Mouse (Mus musculus) hindbrain, embryonic 16.5 days (tissue): ENCODE measurements around the gene Rprd1b. TPM values are rescaled to one million over a fixed set of nuclear protein-coding genes. Genes with fewer than 3 reads are reported as not detected.
A peak's percentile ranks its signal among the peaks of the same experiment; 100 is the strongest.

Experiments used
- ATAC-seq: fragments of 200-750 bp; cut with Nextera tagmentation; 2 replicates; pipeline ENCODE4 v1.8.0; 2017; ENCODE audit warnings: moderate TSS enrichment, moderate library complexity
- H3K27ac ChIP-seq: fragments of 300-500 bp; sonication (generic); 2 replicates; pipeline ENCODE4 v1.5.1; 2014; ENCODE audit warnings: low read depth, mild to moderate bottlenecking, control low read depth, low read length, moderate library complexity
- H3K27me3 ChIP-seq: fragments of 300-500 bp; sonication (generic); replicated peaks from 2 replicates; pipeline ENCODE4 v1.6.1; 2014; ENCODE audit warnings: low read length; ENCODE audit not compliant: control insufficient read depth, insufficient read depth
- H3K36me3 ChIP-seq: fragments of 300-500 bp; sonication (generic); 2 replicates; pipeline ENCODE4 v1.6.1; 2014; ENCODE audit warnings: mild to moderate bottlenecking, low read length, moderate library complexity, mixed read lengths; ENCODE audit not compliant: control insufficient read depth, insufficient read depth
- H3K4me1 ChIP-seq: fragments of 300-500 bp; sonication (generic); 2 replicates; pipeline ENCODE4 v1.6.1; 2014; ENCODE audit warnings: low read depth, low read length; ENCODE audit not compliant: control insufficient read depth, insufficient read depth
- H3K4me2 ChIP-seq: fragments of 300-500 bp; sonication (generic); 2 replicates; pipeline ENCODE4 v1.6.1; 2014; ENCODE audit warnings: mild to moderate bottlenecking, low read length, control low read depth, moderate library complexity
- H3K4me3 ChIP-seq: fragments of 300-500 bp; sonication (generic); 2 replicates; pipeline ENCODE4 v1.5.1; 2014; ENCODE audit warnings: mild to moderate bottlenecking, low read length, control low read depth, moderate library complexity
- H3K9ac ChIP-seq: fragments of 300-500 bp; sonication (generic); 2 replicates; pipeline ENCODE4 v1.6.1; 2014; ENCODE audit warnings: low read depth, mild to moderate bottlenecking, control low read depth, low read length, moderate library complexity
- H3K9me3 ChIP-seq: fragments of 300-500 bp; sonication (generic); 2 replicates; pipeline ENCODE4 v1.6.1; 2014; ENCODE audit warnings: mild to moderate bottlenecking, low read length, moderate library complexity; ENCODE audit not compliant: control insufficient read depth
- WGBS: fragments of 180-500 bp; shearing (Covaris S2); extraction: QIAGEN DNeasy Blood & Tissue Kit; methylation state at CpG from one replicate; pipeline ENCODE4 v1.1.7; 2014; 5-methylcytosine and 5-hydroxymethylcytosine counted together
- polyA plus RNA-seq: library from polyadenylated mRNA; unstranded; fragments of >200 nt; fragmentation: Nextera tagmentation; extraction: Ambion mirVana; gene quantifications from 2 replicates; pipeline ENCODE4 v1.2.1, GENCODE M21; 2015

The Rprd1b gene
- polyA plus RNA-seq, 1 experiment from 2014 or later: 30.0 TPM

- Histone ChIP-seq H3K4me1 (peaks cover 12% of the 10 kb centered on the region; the same call in 1 of the 2 replicates), H3K4me2 (no peak overlapping the region), H3K4me3 (no peak overlapping the region), H3K9ac (no peak overlapping the region), H3K27ac (no peak overlapping the region), H3K9me3 (no peaks in the 10 kb centered on the region), H3K36me3 (no peaks in the 10 kb centered on the region), H3K27me3 (no peaks in the 10 kb centered on the region)
- no peak for ATAC-seq
- 93% methylated on average over 4 of the region's 4 CpGs for WGBS
Observed at GRCm38 (mm10) chr2:158119145-158119544, 90.8 kb downstream of the Rprd1b start.

GRCm38 (mm10) chr2:158120211-158120610 lies 91.9 kb downstream of the Rprd1b start:
- WGBS: 88% methylated on average over 8 of the region's 8 CpGs
- Histone ChIP-seq H3K9me3 (no peaks in the 10 kb centered on the region; the same call in 1 of the 2 replicates), H3K4me1 (peaks cover 12% of the 10 kb centered on the region; the same call in 1 of the 2 replicates), H3K4me2 (no peak overlapping the region), H3K27me3 (no peaks in the 10 kb centered on the region), H3K36me3 (no peaks in the 10 kb centered on the region), H3K4me3 (no peak overlapping the region), H3K9ac (no peak overlapping the region), H3K27ac (no peak overlapping the region)
- ATAC-seq: no peak

GRCm38 (mm10) chr2:158120868-158121267 lies 92.6 kb downstream of the Rprd1b start:
- no peaks in the 10 kb centered on the region; the same call in 1 of the 2 replicates for H3K9me3 ChIP-seq
- H3K4me3 ChIP-seq: no peak overlapping the region
- no peaks in the 10 kb centered on the region for H3K36me3 ChIP-seq
- H3K4me1 ChIP-seq: peaks cover 12% of the 10 kb centered on the region; the same call in 1 of the 2 replicates
- H3K4me2 ChIP-seq: no peak overlapping the region
- no peaks in the 10 kb centered on the region for H3K27me3 ChIP-seq
- no peak overlapping the region for H3K9ac ChIP-seq
- 76% methylated on average over 3 of the region's 3 CpGs for WGBS
- no peak for ATAC-seq
- no peak overlapping the region for H3K27ac ChIP-seq

GRCm38 (mm10) chr2:158121645-158122326 lies 93.5 kb downstream of the Rprd1b start:
- Histone ChIP-seq H3K4me3 (no peak overlapping the region), H3K4me1 (peaks cover 12% of the 10 kb centered on the region; the same call in 1 of the 2 replicates), H3K9ac (no peak overlapping the region), H3K9me3 (no peaks in the 10 kb centered on the region; the same call in 1 of the 2 replicates), H3K27ac (0 out of 2 replicates have a peak overlapping the region, but pooled peaks have one; percentile 18), H3K4me2 (no peak overlapping the region), H3K36me3 (no peaks in the 10 kb centered on the region), H3K27me3 (no peaks in the 10 kb centered on the region)
- no peak for ATAC-seq
- WGBS: 57% methylated on average over 12 of the region's 12 CpGs

- Histone ChIP-seq H3K36me3 (no peaks in the 10 kb centered on the region), H3K27ac (no peak overlapping the region), H3K27me3 (no peaks in the 10 kb centered on the region), H3K9ac (no peak overlapping the region), H3K9me3 (no peaks in the 10 kb centered on the region; the same call in 1 of the 2 replicates), H3K4me3 (no peak overlapping the region), H3K4me2 (no peak overlapping the region), H3K4me1 (peaks cover 12% of the 10 kb centered on the region; the same call in 1 of the 2 replicates)
- ATAC-seq: no peak
- WGBS: 73% methylated on average over 6 of the region's 6 CpGs
Observed at GRCm38 (mm10) chr2:158122814-158123213, 94.5 kb downstream of the Rprd1b start.

GRCm38 (mm10) chr2:158127245-158127644 lies 98.9 kb downstream of the Rprd1b start:
- no peak for ATAC-seq
- 89% methylated on average over 6 of the region's 6 CpGs for WGBS
- H3K36me3 ChIP-seq: no peaks in the 10 kb centered on the region
- H3K4me3 ChIP-seq: no peak overlapping the region
- no peak overlapping the region for H3K9ac ChIP-seq
- peaks cover 11% of the 10 kb centered on the region for H3K4me1 ChIP-seq
- H3K9me3 ChIP-seq: no peaks in the 10 kb centered on the region; the same call in 1 of the 2 replicates
- no peak overlapping the region for H3K27ac ChIP-seq
- H3K27me3 ChIP-seq: no peaks in the 10 kb centered on the region
- H3K4me2 ChIP-seq: no peak overlapping the region

GRCm38 (mm10) chr2:158127872-158128271 lies 99.6 kb downstream of the Rprd1b start:
- Histone ChIP-seq H3K9ac (no peak overlapping the region), H3K4me1 (peaks cover 8% of the 10 kb centered on the region), H3K4me2 (no peak overlapping the region), H3K4me3 (no peak overlapping the region), H3K27me3 (no peaks in the 10 kb centered on the region), H3K27ac (no peak overlapping the region), H3K36me3 (no peaks in the 10 kb centered on the region), H3K9me3 (no peaks in the 10 kb centered on the region; the same call in 1 of the 2 replicates)
- 83% methylated on average over 7 of the region's 7 CpGs for WGBS
- ATAC-seq: no peak

- no peak overlapping the region for H3K4me3 ChIP-seq
- no peaks in the 10 kb centered on the region for H3K27me3 ChIP-seq
- H3K4me2 ChIP-seq: no peak overlapping the region
- WGBS: 78% methylated on average over 8 of the region's 8 CpGs
- ATAC-seq: no peak
- H3K4me1 ChIP-seq: peaks cover 8% of the 10 kb centered on the region
- H3K36me3 ChIP-seq: no peaks in the 10 kb centered on the region
- H3K9ac ChIP-seq: no peak overlapping the region
- H3K27ac ChIP-seq: no peak overlapping the region
- no peaks in the 10 kb centered on the region; the same call in 1 of the 2 replicates for H3K9me3 ChIP-seq
Observed at GRCm38 (mm10) chr2:158128461-158129130, 100.3 kb downstream of the Rprd1b start.

GRCm38 (mm10) chr2:158129291-158130002 lies 101.2 kb downstream of the Rprd1b start:
- Histone ChIP-seq H3K27me3 (no peaks in the 10 kb centered on the region), H3K36me3 (no peaks in the 10 kb centered on the region), H3K4me1 (peaks cover 8% of the 10 kb centered on the region), H3K4me3 (no peak overlapping the region), H3K27ac (no peak overlapping the region), H3K4me2 (no peak overlapping the region), H3K9ac (no peak overlapping the region), H3K9me3 (no peaks in the 10 kb centered on the region; the same call in 1 of the 2 replicates)
- no peak for ATAC-seq
- WGBS: 90% methylated on average over 16 of the region's 16 CpGs
